Mouse (Mus musculus): ENCODE results near the gene Crhr1. TPM values are rescaled to one million over a fixed set of nuclear protein-coding genes. Genes with fewer than 3 reads are reported as not detected.

Crhr1 gene
- polyA plus RNA-seq, 2 experiments from 2014 or later, result not detected

DNA sequence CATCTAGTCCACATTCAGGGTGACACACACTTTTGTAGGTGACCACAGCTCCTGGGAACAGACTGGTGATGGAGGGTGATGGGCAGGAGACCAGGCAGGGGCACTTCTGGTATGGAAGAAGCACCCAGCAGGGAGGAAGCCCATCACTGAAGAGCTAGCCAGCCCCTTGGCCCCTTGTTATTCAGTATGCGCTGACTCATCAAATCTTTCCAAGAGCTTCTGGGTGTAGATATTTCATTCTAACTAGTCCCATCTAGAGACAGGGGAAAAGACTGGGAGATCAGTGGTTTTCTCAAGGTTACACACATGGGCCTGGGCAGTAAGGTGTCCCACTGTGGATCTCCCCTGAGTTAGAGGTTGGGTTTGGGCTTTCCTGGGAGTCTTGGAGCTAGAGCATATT lies 12.3 kb downstream of the Crhr1 start:
- no peak for ATAC-seq

DNA sequence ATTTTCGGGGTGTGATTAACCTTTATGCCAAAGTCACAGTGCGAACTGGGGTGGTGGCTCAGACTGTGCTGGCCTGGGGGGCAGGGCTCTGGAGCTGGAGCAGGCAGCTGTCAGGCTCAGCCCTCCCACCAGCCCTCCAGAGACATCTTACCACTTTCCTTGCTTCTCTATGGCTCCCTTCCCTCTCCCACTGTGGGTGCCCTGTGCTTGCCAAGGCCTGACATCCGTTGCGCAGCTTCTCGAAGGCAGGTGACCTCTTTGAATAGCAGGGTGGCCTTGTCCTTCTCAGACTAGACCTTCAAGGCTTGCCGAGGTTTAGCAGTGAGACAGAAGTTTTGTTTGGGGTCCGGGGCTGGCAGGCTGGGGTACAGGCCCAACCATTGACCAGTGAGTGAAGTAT lies 16.1 kb downstream of the Crhr1 start:
- no peak for ATAC-seq

DNA sequence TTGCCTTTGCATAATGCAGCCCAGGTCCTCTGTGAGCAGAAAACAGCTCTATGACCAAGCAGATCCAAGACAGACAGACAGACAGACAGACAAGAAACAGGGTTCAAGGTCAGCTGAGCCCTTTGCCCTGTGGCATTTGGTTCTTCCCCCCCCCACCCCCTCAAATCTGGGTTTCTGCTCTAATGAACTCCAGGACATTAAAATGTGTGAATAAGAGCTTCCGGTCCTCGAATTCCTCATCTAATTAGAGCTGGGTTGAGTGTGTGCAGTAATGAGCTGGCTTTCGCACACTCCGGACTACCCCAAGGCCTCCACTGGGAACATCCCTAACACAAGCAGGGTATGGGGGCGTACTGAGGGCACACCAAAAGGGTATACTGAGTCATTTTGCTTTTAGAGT lies 18.3 kb downstream of the Crhr1 start:
- ATAC-seq, result no peak

DNA sequence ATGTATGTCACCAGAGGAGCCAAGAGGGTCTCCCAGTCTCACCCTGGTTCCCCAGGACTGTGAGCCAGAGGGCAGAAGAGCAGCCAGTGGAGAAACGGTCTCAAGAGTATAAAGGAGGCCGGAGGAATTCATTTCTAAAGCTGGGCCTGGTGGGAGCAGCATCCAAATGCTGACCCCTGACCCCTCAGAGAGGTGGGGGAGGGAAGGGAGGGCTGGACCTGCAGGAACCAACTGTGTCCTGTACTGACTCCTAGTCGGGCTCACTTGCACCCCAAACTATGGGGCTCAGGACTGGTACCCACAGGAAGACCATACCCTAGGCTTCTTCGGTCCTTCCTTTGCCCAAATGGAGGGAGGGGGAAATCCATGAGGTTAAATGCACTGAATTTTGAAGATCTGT lies 21.7 kb downstream of the Crhr1 start:
- ATAC-seq, result no peak

DNA sequence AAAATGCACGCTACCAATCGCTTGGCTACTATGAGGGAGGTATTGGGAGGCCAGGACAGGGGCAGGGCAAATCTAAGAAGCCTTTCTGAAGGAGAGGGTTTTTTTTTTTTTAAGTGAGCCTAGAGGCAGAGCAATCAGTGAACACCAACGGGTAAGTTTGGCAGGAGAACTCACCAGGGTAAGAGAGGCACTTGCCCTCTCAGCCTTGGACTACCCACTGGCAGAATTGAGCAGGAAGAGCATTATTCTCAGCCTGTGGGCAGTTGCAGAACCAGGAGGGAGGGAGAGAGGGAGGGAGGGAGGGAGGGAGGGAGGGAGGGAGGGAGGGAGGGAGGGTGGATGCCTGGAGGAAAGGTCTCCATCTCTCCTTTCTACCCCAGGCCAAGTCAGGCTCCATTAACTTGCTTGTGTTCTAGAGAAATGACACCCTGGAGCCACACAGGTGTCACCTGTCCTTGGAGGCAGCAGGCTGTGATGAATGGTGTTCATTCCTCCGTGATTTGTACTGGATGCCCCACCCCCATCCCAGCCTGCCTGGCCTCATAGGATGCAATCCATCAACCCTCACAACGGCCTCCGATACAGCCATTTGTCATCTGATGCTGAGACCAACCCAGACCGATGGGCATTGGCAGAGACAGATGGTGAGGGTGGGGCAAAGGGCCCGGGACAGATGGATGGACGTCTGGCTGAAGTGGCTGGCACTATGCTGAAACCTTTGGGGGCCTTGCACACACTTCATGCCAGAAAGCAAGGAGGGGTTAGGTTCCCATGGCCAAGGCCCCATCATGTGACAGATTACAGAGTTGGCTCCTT lies 22.4 kb downstream of the Crhr1 start:
- no peak for ATAC-seq

DNA sequence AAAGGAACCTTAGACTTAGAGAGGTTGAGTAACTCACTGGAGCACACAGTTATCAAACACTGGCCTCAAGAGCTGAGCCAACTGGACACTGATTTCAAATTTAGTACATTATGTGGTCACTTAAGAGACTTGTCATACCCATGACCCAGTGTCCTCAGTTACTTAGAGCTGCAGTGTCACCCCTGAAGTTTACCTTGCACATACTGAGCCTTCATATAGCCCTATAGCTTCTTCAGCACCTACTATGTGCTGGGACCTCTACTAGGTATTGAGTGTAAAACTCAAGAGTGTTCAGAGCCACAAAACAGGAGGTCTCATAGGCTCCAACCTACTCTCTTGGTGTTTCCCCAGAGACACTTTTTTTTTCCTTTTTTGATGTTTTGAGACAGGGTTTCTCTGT lies 23.2 kb downstream of the Crhr1 start:
- ATAC-seq, result no peak

DNA sequence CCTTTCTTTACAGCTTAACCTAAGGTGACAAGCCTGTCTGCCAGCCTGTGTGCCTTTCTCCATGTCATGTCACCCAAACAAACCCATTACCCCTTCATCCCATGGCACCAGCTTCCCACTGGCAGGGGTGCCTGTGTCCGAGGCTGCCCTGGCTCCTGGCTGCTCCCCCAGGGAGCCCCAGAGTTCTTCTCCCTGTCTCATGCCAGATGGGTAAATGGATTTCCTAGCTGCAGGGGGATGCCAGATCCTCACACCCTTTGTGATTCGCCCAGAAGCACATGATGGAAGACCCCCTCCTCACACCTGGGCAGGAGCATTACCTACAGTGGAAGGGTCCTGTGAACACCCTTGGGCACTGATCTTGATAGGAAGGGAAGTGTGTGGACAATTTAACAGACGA lies 23.7 kb downstream of the Crhr1 start:
- ATAC-seq, result no peak

DNA sequence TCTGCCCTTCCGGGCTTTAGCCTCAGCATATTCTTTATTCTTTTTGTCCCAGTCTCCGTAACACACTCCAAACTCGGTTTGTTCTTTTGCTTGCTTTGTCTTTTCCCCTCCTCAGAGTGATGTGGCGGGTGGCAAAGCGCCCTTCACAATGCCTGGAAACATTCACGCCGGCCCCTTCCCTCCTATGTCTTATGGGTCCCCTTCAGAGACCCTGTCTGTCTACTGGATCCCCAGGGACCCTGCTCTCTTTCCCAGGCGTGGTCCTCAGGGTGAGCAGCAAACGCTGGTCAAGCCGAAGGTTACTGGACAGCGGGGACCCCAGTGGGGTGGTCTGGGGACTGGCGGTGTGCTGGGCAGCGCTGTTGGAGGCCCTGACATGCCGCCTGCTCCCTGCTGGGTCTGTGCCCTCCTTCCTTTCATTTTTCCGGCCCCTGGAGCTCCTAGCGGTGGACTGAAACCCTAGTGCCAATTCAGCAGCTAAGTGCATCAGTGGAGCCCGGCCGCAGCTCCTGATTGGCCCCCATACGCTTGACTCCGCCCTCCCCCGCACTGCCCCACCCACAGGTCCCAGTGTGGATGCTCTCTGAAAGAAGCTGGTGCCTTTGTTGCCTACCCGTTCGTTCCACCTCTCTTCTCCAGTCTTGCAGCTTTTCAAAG lies 25.1 kb downstream of the Crhr1 start:
- no peak for ATAC-seq

DNA sequence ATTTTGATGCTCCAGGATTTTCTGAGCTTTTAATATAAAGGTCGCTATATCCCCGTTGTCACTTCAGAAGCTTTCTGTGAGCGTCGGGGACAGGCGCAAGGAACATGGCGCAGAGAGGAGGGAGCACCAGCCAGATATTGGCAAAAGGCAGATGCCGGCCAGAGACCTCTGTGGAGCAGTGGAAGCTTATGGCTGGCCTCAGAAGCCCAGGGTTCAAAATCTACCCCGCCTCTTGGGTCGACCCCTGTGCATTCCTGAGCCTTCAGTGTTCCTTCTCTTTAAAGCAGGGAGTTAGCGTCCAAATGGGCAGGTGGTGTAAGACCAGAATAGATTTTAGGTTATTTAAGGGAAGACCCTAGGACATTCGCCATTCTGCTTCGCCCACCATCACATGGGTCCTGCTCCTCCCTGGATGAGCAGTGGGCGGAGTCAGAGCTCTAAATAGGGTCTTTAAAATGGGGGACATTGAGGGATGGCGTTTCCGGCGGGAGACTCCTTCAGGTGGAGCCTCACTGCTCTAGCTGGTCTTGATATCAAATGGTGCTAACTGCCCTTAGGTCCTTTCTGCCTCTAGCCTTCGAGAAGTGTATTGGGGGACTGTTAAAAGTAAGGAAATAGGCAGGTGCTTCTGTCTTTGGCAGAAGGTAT lies 25.7 kb downstream of the Crhr1 start:
- no peak for ATAC-seq

DNA sequence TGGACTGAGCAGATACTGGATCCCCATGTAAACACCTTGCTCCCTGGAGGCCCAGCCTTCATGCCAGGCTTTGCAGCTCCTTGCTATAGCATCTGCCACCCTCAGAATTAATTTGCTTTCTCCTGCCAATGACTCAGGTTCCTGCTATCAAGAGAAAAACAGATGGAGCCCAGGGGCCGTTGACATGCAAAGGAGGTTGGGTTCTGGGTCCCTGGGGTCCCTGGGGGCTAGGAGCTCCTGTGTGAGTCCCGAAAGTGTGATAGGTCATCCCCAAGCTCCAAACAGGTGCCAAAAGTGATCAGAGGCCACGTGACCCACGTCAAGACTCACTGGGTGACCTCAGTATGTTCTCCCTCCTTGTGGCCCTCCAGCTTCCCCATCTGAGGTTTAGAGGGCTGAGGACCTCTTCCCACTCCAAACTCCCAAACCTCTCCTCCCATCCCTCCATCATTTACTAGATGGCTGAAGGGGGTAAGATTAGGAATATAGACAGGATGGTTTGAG lies 27.2 kb downstream of the Crhr1 start:
- ATAC-seq, result no peak

DNA sequence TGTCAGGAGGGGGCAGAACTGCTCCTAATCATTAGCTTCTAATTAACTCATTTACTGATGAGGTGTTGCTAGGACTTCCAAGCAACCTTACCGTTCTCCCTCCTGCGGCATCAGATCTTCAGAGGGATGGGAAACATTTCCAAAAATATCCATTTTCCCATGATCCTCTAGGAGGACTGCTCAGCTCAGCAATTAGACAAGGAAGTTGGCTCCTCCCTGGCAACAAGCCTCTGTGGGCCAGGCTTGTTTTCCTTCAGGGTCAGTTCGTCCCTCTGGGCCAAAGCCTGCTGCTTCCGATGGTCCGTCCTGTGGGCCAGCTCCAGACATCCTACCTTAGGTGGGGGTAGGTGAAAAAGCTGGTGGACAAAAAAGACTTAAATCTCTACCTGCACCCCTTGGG lies 28.5 kb downstream of the Crhr1 start:
- ATAC-seq, result no peak

DNA sequence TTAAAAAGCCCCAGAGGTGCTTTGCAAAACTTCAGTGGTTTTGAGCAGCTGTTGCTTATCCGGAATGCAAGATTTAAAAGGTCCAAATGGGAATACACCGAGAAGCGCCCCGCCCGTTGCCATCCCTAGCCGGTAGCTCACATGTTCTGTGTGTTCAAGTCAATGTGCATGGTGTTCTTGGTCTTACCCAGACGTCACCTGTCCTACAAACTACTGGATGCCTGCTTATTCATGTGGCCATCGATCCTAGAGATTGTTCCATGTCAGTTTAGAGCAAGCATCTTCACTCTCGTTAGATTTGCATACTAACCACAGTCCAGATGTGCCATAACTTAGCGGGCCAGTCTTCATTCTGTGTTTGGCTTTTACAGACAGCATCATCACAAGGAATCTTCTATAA lies 31.6 kb downstream of the Crhr1 start:
- ATAC-seq, result no peak

DNA sequence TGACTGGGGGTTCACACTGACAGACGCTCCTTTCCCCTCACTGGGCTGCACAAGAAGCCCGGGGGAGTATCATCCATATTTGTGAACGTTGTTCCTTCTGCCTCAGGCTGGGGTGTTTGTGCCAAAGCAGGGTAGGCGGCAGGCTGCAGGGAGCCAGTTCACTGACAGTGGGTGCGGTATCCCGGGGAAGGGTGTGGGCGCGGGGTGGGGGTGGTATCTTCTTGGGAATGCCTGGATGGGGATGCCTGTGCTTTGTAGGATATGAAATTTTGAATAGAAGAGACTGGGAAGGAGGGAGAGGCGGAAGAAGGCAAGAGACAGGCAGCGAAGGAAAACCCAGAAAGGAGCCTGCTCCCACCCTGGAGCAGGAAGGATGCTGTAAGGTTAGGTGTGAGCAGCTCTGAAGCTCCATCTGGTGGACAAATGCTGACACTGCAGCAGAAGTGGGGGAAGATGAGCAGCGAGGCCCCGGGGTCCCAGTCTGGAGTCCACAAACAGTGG lies 38.7 kb downstream of the Crhr1 start:
- ATAC-seq, result no peak

DNA sequence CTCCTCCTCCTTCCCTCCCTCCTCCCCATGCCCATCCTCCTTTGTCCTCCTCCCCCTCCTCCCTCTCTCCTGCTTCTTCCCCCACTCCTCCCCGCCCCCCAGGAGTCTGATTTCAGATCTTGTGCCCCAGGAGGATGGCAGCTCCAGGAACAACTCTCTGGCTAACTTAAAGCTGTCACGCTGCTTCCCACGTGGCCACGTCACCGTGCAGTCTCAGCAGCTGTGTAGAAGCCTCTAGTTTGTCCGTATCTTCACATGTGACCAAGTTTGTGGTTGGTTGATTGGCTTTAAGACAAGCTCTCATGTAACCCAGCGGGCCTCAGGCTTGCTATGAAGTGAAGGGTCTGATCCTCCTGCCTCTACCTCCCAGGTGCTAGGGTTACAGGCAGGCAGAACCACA lies 46.2 kb downstream of the Crhr1 start:
- ATAC-seq, result no peak

DNA sequence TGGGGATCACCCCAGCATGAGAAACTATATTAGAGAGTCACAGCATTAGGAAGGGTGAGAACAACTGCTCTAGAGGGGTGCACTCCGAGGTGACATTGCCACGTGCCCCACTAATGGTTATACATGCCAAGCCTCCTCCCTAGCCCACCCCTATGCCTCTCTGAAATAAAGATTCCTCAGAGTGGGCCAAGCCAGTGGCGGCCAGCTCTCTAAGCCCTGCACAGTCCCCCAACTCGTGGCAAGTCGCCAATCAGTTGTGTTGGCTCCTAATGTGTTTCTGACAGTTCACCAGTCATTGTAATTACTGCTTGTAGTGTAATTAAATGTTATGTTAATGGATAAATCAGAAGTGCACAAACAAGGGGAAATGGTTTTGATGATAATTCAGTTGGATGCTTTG lies 47.1 kb downstream of the Crhr1 start:
- no peak for ATAC-seq

DNA sequence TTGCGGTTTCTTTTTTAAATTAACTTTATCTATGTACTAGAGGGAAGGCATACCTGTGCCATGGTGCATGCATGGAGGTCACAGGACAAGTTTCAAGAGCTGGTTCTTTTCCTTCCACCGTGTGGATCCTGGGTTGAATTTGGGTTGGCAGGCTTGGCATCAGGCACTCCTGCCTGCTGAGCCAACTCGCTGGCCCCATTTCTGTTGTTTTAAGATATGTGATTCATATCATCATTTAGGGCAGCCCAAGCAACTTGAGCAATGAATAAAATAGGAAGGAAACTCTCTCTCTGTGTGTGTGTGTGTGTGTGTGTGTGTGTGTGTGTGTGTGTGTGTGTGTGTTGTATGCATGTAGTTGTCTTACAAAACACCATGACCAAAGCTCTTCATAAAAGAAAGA lies 49.5 kb downstream of the Crhr1 start:
- ATAC-seq, result no peak

DNA sequence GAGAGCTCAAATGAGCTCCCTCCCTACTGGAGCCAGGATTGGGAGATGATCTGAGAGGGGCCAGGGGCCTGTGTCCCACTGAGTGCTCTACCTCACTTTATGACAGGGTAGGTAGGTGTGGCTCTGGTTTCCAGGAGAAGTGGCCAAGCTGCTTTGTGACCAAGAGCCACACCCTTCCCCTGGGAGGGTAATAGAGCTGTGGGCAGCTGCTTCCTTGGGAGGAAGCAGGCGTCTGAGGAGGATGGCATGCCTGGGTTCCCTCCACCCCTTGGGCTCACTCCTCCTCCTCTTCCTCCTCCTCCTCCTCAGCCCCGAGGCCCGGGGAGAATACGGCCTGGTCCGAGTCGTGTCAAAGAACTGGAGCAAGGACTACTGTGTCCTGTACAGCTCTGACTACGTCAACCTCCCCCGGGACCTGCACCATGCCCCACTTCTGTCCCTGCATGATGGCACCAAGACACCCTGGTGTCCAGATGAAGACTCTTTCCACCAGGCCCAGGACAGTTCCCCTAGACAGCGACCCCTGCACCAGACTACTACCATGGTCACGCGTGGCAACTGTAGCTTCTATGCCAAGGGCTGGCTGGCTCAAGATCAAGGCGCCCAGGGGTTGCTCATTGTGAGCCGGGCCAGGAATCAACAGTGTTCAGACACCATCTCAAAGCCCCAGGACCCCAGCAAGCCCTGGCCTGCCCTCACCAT lies 53.6 kb downstream of the Crhr1 start, which contains the start of gene Sppl2c:
Gene Sppl2c (plus strand): TSS at position 193 of the 702 bp plus-strand sequence.
- no peak for ATAC-seq

DNA sequence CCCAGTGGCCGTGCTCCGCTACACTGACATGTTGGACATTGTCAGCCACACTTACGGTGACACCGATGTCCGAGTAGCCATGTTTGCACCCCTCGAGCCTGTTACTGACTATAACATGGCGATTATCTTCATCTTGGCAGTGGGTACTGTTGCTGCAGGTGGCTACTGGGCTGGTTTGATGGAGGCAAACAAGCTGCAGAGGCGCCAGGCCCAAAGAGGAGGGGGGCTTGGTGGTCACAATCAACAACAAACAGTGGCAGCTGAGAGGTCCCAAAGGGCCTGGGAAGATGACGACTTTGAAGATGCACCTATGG lies 54.1 kb downstream of the Crhr1 start:
- no peak for ATAC-seq

DNA sequence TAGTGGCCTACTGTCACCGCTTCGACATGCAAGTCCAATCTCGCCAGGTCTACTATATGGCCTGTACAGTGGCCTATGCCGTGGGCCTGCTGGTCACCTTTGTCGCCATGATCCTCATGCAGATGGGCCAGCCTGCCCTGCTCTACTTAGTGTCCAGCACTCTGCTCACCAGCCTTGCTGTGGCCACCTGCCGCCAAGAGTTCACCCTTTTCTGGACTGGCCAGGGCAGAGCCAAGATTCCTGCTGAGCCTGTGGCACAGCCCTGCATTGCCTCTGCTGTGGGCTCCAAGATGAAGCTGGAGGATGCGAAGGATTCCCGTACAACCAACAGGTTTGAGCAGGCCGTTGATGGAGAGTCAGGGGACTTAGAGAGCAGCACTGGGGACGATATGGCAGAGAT lies 55.1 kb downstream of the Crhr1 start:
- no peak for ATAC-seq

DNA sequence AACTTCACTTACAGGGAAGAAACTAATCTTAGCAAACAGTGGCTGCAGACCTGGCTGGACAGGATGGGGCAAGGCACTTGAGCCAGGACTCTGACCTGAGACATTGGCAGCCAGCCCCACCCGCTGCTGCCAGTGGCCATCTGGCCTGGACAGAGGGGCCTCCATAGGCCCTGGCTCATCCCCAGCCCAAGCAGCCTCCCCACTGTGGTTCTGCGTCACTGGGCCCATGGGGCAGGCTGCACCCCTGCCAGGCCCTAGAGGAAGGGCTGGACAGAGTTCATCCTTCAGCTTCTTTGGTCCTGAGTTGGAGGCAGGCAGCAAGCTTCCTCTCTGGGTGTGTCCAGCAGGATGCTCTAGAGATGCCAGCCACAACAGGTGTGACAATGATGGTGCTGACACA lies 57.4 kb downstream of the Crhr1 start:
- ATAC-seq, result no peak

DNA sequence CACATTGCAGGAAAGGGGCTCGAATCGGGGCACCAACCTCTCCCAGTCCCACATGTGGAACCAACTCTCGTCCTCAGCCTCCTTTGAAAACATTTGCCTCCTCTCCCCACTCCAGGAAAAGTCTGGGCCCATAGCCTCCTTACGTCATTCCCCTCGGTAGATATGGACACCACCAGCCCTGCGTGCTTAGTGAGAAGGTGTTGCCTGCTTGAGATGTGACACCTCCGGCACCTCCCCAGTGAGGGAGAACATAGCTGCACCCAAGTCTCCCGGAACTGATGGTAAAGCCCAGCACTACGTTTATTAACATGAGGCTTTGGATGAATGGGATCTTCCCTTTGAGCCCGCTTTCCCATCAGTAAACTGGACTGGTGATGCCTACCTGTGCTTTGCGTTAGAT lies 62.7 kb downstream of the Crhr1 start:
- no peak for ATAC-seq

DNA sequence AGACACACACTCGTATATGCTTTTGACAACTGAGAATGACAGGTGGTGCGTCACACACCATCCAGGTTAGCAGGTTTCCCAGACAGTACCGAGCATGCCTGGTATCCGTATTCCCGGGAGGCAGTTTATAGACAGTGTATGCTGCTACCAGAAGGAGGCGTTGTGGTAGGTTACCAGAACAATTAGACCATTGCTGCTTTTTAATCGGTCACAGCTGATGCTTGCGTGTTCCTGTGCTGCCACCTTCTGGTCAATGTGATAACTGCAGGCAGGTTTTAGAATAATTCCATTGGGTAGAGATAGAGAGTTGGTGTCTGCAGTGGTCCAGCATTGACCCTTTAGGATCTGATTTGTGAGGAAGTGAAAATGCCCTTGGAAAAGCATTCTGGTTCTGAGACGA lies 63.1 kb downstream of the Crhr1 start:
- ATAC-seq, result no peak

DNA sequence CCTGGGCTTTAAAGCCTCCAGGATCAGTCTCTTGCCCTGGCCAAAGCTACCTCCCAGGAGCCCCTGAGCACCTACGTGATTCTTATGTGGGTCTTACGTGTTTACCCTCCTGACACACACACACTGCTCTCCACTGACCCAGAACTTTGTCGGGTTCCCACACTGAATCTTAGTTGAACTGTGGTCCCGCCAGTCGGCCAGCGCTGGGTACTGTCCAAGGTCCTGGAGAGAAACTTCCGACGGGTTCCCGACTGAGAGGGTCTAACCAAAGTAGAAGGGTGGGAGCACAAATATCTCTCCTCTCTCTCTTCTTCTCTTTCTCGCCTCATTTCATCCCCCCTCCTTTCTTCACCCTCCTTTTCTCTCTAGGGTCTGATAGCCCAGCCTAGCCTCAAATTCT lies 65.2 kb downstream of the Crhr1 start:
- ATAC-seq, result no peak
